Mouse (Mus musculus): ENCODE data around the gene Hecw2.

GRCm38 (mm10) chr1:54065434-54065833, 129.5 kb downstream of the Hecw2 start:
- TF ChIP-seq CTCF (IDR thresholded peaks at IDR 0.05; ENCODE audit: borderline replicate concordance, insufficient read depth, low read depth, low read length) (no peak), POLR2A (IDR thresholded peaks at IDR 0.05; ENCODE audit: borderline replicate concordance, insufficient read depth, low read length) (no peak)
